Mouse (Mus musculus) frontal cortex, postnatal 36 days (tissue): ENCODE results near the gene 1700056E22Rik.

Experiments
- DNase-seq, 2 experiments: peaks; one replicate each; pipeline ENCODE4 v3.0.0; 2022; ENCODE audit warnings: low spot score in 2 of 2

Gene 1700056E22Rik

GRCm38 (mm10) chr1:184034011-184034557 is at the start of gene 1700056E22Rik:
TSS of gene 1700056E22Rik (minus strand) at chr1:184034301.
- DNase-seq, result peak; percentile 95 to 98

- no peak for DNase-seq
Measured at GRCm38 (mm10) chr1:184083166-184083565, 49.1 kb upstream of the 1700056E22Rik start.

GRCm38 (mm10) chr1:184082661-184083060 is 48.6 kb upstream of the 1700056E22Rik start:
- DNase-seq, result no peak

- no peak for DNase-seq
Measured at GRCm38 (mm10) chr1:184079304-184079703, 45.2 kb upstream of the 1700056E22Rik start.

GRCm38 (mm10) chr1:184076756-184077155 is 42.7 kb upstream of the 1700056E22Rik start:
- no peak for DNase-seq

- no peak for DNase-seq
Measured at GRCm38 (mm10) chr1:184076065-184076464, 42.0 kb upstream of the 1700056E22Rik start.

- DNase-seq, result no peak
Measured at GRCm38 (mm10) chr1:184068971-184069370, 34.9 kb upstream of the 1700056E22Rik start.

- peak in 1 of 2 experiments; percentile 30 for DNase-seq
Measured at GRCm38 (mm10) chr1:184067704-184068558, 33.8 kb upstream of the 1700056E22Rik start.

- no peak for DNase-seq
Measured at GRCm38 (mm10) chr1:184066460-184067287, 32.6 kb upstream of the 1700056E22Rik start.

- no peak for DNase-seq
Measured at GRCm38 (mm10) chr1:184065589-184066361, 31.7 kb upstream of the 1700056E22Rik start.

- no peak for DNase-seq
Measured at GRCm38 (mm10) chr1:184064306-184064705, 30.2 kb upstream of the 1700056E22Rik start.

GRCm38 (mm10) chr1:184061901-184062300 is 27.8 kb upstream of the 1700056E22Rik start:
- DNase-seq, result no peak

- DNase-seq, result no peak
Measured at GRCm38 (mm10) chr1:184060828-184061734, 27.0 kb upstream of the 1700056E22Rik start.

- no peak for DNase-seq
Measured at GRCm38 (mm10) chr1:184060381-184060780, 26.3 kb upstream of the 1700056E22Rik start.

GRCm38 (mm10) chr1:184059814-184060213 is 25.7 kb upstream of the 1700056E22Rik start:
- no peak for DNase-seq

- DNase-seq, result no peak
Measured at GRCm38 (mm10) chr1:184058206-184058605, 24.1 kb upstream of the 1700056E22Rik start.

- no peak for DNase-seq
Measured at GRCm38 (mm10) chr1:184054176-184054575, 20.1 kb upstream of the 1700056E22Rik start.

- no peak for DNase-seq
Measured at GRCm38 (mm10) chr1:184053711-184054110, 19.6 kb upstream of the 1700056E22Rik start.

- no peak for DNase-seq
Measured at GRCm38 (mm10) chr1:184053141-184053540, 19.0 kb upstream of the 1700056E22Rik start.

- DNase-seq, result no peak
Measured at GRCm38 (mm10) chr1:184052331-184052730, 18.2 kb upstream of the 1700056E22Rik start.
